Mouse (Mus musculus) layer of hippocampus, postnatal 10 days (tissue): ENCODE measurements around the gene Lgi4. TPM values are rescaled to one million over a fixed set of nuclear protein-coding genes. Genes with fewer than 3 reads are reported as not detected.

Experiments
- DNase-seq, 2 experiments: peaks; one replicate each; pipeline ENCODE4 v3.0.0; 2021; ENCODE audit warnings: low spot score in 2 of 2
- long read RNA-seq: library from polyadenylated mRNA; stranded (forward); transcript quantifications from one replicate; pipeline ENCODE4 v2.0.0, GENCODE M21; 2023
- total RNA-seq, 2 experiments: library from RNA; stranded (reverse); gene quantifications; 2 replicates each; pipeline ENCODE4 v1.2.3; 2021

Lgi4 gene
- 10 to 100 TPM; 13.2 to 15.5 TPM for total RNA-seq
- long read RNA-seq, full-length matches to known transcripts = 4 of 8 reads
- long read RNA-seq, partial matches to known transcripts = 1 of 8 reads
- long read RNA-seq, other reads (novel, unspliced or antisense) = 3 of 8 reads

DNA sequence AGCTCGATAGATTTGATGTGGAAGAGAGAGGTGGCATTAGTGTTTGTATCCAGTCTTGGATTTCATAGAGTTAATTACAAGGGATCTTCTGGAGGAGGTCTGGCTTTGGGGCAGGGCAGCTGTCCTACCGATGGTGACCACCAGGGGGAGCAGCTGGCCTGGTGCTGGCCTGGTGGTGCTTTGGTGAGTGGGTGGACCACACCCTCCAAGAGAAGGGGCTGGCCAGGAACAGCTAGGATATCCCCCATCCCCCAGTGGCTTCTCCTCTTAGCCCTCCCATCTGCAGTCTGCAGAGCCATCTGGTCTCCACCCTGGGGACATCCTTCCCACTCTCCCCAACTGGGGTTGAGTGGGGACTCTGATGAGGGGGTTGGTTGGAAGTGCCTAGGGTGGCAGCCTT, at the start of gene Lgi4:
Gene Lgi4 (plus strand): TSS at position 235 of the 400 bp plus-strand sequence.
- peak; percentile 89 to 93 for DNase-seq

DNA sequence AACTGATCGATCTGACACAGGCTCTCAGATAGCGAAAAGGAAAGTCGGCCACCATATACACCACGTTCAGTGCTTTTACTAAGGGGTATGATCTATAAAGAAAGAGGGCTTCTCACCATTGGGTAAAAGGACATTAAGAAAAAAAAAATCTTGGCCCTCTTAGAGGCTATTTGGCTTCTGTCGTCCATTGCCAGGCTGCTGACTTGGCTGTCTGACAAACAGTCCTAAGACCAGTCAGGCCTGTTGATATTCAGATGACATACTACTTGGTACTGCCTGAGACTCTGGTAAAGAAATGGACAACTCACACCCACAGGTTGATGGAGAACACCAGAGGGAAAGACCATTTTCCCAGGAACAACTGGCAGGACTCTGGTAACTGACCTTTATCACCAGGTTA, 46.2 kb upstream of the Lgi4 start:
- DNase-seq = no peak

DNA sequence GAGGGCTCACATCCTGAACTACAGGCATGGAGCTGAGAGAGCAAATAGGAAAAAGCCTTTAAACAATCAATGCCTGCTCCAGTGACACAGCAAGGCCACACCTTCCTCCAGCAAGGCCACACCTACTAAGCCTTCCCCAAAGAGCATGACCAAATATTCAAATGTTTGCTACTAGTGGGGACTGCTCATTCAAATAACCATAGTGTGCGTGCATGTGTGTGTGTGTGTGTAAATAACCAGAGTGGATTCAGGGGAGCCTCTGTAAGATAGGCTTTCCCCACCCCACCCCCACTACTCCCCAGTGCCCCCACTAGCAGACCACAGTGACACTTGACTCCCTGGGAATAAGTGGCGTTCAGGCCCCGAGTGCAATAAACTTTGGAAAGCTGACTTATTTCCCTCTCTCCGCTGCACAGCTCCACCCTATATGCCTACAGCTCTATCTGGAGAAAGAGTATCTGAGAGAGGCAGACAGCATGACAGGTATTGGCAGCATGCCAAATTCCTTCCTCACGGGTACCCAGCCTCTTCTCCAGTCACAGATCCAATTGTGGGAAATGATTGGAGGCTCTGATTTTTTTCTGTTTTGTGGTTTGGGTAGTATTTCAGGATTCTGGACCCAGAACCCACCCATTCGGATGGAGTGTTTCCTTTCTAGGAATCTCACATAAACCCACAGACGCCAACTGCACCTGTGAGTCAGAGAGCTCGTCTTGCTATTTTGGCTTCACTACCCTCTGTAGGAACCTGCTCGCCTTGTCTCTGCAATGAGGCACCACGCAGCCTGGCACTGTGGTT, 41.8 kb upstream of the Lgi4 start:
- no peak for DNase-seq

DNA sequence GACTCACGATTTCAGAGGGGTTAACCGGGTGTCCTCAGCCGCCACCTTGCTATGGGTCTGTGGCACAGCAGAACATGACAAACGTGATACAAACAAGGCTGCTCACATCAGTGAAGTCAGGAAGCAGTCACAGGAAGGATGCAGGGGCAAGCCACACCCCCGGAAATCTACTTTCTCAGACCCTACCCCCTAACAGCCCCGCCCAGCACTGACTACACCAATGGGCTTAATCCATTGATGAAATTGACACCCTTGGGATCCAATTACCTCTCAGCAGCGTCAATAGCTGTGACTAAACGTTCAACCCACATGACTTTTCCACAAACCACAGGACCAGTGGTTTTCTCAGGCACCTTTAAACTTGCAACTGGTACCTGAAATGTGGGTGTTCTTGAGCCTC, 30.5 kb upstream of the Lgi4 start:
- DNase-seq = no peak

- DNase-seq = no peak
Observed at GRCm38 (mm10) chr7:31030717-31031116, 28.4 kb upstream of the Lgi4 start.

DNA sequence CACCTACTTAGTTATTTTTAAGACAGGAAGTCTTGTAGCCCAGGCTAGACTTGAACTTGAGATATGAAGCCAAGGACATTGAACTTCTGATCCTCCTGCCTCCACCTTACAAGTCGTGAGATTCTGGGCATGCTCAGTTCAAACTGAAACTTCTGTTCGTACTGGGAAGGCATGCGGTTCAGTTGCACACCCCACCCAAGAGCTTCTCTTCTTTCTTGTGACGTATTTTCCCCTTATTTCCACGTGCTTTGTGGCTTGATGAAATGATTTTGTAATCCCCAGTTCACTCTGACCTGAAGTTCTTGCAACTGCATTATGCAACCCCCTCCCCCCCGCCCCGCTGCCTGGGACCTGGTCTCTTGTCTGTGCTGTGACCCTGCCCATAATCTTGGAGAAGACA, 27.4 kb upstream of the Lgi4 start:
- no peak for DNase-seq

GRCm38 (mm10) chr7:31033409-31034165, 25.6 kb upstream of the Lgi4 start:
- no peak for DNase-seq

DNA sequence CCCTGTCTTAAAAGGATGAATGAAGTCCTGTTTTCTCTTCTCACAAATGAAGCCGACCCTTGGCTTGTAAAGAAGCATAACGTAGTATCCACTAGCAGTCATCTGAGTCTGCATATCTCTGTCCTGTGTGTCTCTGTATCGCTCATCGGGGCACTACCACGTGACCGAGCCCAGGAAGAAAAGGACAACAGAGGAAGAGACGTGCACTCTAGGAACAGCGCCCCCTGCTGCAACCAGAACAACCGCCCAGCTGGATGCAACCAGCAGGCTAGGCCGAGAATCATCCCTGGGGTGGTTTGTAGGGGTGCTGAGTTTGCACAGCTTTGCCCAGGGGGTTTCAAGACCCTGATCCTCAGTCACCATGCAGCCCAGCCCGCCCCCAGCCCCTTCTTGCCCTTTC, 24.4 kb upstream of the Lgi4 start:
- DNase-seq = no peak

DNA sequence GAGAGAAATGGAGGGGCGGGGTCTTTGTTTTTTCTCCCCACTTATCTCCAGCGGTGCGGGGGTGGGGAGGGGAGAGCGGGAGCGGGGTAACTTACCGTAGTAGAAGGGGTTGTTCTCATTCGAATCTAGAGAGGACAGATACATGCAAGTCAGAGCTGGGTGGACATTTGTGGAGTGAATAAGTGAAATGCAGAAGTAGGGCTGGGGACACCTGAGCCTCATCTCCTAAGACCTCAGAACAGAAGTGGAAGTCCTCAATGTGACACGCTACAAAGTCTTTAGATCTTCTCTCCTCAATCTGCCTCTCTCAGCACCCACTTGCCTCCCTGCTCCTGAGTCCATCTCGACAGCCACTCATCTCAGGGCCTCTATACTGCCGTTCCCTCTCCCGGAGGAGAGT, 23.9 kb upstream of the Lgi4 start:
- no peak for DNase-seq

DNA sequence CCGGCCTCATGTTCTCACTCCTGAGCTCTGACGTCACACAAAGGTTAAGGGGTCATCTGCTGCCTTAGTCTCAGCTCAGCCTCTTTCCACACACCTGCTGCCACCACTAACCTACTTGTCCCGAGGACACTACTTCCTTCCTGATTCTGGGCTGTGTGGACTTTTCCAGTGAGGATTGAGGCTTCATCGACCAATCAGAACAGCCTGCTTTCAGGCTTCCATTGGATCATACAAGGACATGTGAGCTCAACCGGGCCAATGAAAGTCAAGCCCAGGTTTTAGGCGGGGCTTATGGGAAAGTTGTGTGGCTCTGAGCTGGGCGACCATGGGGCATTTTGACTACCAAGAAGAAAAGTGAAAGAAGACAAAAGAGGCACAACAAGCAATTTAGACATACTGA, 22.2 kb upstream of the Lgi4 start:
- no peak for DNase-seq

DNA sequence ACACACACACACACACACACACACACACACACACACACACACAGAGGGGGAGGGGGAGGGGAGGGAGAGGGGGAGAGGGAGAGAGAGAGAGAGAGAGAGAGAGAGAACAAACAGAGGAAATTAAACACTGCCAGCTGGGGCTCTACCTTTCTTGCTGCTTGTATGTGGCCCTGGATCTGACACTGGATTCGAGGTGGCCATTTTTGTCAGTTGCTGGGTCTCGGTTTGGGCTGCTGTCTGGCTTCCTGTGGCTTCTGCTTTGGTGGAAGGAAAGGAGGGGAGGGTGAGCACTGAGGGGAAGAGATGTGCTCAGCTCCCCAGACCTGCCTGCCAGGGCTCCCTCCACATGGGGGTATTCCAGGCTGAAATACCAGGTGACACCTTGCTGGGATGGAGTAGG, 21.5 kb upstream of the Lgi4 start:
- DNase-seq = no peak

DNA sequence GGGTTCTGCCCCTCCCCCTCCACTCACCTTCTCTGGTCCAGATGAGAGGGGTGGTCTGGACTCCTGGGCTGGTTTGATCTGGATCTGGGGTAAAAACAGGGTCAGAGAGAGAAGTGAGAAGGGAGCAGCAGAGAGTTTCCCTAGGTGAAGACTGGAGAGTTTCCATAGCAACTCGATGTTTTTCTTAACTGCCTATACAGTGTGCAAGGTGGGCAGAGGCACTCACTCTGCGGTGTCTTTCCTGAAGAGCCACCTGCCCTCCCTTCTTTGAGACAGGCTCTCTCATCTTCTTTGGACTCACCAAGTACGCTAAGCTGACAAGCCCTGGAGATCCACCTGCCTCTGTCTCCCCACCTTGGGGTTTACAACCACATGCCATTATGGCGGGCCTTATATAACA, 20.1 kb upstream of the Lgi4 start:
- no peak for DNase-seq

DNA sequence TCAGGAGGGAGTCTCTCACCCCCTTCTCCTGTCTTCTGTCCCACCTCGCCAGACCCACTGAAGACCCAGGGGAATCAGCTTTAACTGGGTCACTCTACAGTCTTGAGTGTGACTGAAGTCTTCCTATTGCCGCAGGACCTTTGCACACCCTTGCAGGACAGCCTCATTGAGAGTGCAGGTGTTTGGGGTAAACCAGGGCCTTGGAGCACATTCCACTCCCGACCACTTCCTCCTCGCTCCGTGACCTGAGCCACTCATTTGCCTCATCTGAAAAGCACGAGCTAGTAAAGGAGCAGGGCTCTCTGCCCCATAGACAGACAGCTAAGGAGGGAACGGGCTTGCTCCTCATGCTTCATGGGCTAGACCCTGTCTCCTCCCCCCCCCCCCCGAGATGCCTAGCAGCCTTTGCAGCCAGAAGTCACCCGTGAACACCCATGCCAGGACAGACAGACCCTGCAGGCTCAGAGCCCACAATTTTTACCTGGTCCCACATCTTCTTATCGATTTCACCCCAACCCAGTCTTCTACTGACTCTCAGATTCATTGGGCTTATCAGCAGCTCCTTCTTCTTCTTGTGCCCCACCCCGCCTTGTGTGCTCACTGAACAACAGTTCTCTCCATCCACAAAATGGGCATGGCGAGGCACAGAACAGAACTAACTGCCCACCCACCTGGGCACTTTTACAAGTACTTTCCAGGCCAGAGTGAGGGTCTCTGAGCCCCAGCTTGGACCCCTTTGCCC, 18.7 kb upstream of the Lgi4 start:
- DNase-seq = no peak

- DNase-seq = no peak
Observed at GRCm38 (mm10) chr7:31041023-31041407, 18.1 kb upstream of the Lgi4 start.

DNA sequence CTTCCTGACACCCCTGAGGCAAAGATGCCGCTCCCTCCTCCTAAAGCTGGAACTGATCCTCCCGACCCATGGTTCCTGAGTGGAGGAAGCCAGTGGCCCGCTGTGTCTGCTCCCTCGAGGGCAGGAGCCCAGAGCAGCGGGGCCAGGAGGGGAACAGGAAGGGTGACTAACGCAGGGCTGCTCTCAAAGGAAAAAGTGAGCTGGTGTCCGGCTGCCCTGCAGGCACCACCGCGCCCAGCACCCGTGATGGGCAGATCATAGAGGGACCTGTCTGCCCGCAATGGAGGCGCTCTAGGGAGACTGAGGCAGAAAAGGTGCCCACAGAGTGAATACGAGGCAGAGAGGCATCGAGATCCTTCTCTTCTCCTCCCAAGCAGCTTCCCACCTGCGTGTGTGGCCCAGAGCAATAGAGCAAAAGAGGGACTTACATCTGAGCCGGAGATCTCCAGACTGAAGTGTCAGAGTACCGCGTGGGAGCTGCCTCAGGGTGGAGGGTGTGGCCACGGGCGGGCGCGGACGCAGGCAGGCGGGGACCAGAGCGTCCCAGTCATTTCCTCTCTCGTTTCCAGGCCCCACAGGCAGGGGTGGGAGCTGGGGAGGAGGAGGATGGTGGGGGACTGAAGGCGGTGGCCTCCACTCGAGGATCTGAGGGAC, 17.4 kb upstream of the Lgi4 start:
- DNase-seq = no peak

GRCm38 (mm10) chr7:31042431-31042910, 16.7 kb upstream of the Lgi4 start, which contains the start of gene Fxyd5:
TSS of gene Fxyd5 (minus strand) at chr7:31042481.
- no peak for DNase-seq

DNA sequence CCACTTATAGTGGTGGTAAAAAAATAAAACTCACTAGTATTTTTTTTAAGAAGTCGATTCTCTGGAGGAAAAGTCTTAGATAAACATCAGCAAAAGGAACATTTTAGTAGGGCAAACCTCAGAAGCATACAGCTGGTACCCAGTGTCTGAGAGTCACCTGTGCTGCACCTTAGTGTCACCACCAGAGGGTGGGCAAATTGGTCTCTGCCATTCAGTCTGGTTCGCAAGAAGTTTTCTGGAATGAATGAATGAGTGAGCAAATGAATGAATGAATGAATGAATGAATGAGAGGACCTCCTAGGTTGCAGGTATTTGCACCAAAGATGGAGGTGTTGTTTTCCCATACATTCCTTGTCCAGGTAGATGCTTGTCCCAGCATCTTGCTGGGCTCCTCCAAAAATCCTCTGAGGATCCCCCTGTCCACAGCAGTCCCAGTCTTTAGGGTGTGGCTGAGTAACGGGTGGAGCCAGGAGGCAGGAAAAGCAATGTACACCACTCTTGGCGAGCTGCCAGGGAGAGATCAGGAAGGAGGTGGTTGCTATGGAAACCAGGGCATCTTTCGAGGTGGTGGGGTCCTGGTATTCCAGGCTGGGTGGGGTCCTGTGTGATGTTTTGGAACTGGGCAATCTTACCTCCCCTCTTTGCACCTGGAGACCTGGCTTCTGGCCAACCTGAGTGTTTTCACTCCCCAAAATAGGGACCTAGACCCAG, 9.9 kb upstream of the Lgi4 start:
- DNase-seq = peak; percentile 35 to 59

GRCm38 (mm10) chr7:31049846-31050281, 9.3 kb upstream of the Lgi4 start:
- peak; percentile 64 to 73 for DNase-seq

- peak in 1 of 2 experiments; percentile 28 for DNase-seq
Observed at GRCm38 (mm10) chr7:31050487-31050886, 8.7 kb upstream of the Lgi4 start.

- peak in 1 of 2 experiments; percentile 53 for DNase-seq
Observed at GRCm38 (mm10) chr7:31050921-31051320, 8.2 kb upstream of the Lgi4 start.
